Mouse (Mus musculus): ENCODE results near the gene Flvcr1. TPM values are rescaled to one million over a fixed set of nuclear protein-coding genes. Genes with fewer than 3 reads are reported as not detected.

Flvcr1 gene
- total and polyA plus RNA-seq, 3 experiments: 4.2 to 4.7 (median 4.6) TPM

DNA sequence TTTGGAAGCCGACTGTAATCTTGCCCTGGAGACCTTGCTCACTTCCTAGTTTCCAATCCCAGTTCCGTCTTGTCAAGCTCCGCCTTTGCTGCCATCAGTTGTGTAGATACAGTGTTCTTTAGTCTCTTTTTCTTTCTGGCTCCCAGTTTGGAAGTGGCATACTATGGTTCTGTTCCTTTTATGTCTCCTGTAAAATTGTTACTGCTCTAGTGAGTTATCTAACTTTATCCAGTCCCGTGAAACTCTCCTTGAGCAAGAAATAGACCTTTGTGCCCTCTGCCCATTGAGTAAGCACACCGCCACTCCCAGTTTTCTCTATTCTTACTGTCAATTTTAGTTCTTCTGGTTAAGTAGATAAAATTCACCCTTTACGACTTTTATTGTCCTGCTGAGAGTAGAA is 45.7 kb upstream of the Flvcr1 start:
- Histone ChIP-seq H3K79me2 (replicated peaks; ENCODE audit: control insufficient read depth, insufficient read depth, low read length) (no peaks in the 10 kb centered on the region), H3K36me3 (ENCODE audit: control insufficient read depth, insufficient read depth, low read length) (no peaks in the 10 kb centered on the region), H3K27ac (no peak overlapping the region), H3K27me3 (ENCODE audit: control insufficient read depth, insufficient read depth, low read length) (no peaks in the 10 kb centered on the region), H3K4me1 (ENCODE audit: control insufficient read depth, insufficient read depth, low read length) (peaks cover 1% of the 10 kb centered on the region; the same call in 1 of the 2 replicates), H3K4me3 (no peak overlapping the region), H3K9ac (ENCODE audit: low read depth, low read length) (no peak overlapping the region)
- WGBS: 74% methylated on average over 6 of the region's 6 CpGs
- intact Hi-C loops (cut with DNase I): no loop called here
- TF ChIP-seq EP300 (IDR thresholded peaks at IDR 0.05; ENCODE audit: insufficient read depth, low read depth, low read length): no peak
- TF ChIP-seq CTCF (IDR thresholded peaks at IDR 0.05): no peak
- no peak for TF ChIP-seq POLR2A (IDR thresholded peaks at IDR 0.05; ENCODE audit: insufficient read depth, low read depth, low read length)
- DNase-seq: no peak

DNA sequence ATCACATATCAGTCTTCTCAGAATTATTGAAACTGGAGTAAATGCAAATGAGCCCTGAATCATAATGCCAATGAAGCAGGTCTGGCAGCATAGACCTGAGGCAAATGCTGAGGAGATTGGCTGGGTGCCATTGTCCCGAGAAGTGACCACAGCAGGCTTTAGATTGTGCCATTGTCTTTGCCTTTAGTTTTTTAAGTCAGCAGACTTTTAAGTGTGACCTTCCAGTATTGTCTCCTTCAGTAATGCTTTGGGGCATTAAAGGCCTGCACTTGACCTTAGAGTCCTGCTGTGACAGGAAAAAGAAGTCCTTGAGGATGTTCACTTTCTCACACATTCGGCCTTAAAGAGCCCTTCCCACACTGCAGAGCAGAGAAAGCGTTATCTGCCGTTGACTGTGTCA is 44.3 kb upstream of the Flvcr1 start:
- 75% methylated on average over 4 of the region's 4 CpGs for WGBS
- Histone ChIP-seq H3K4me3 (no peak overlapping the region), H3K27ac (no peak overlapping the region), H3K79me2 (replicated peaks; ENCODE audit: control insufficient read depth, insufficient read depth, low read length) (no peaks in the 10 kb centered on the region), H3K4me1 (ENCODE audit: control insufficient read depth, insufficient read depth, low read length) (peaks cover 1% of the 10 kb centered on the region; the same call in 1 of the 2 replicates), H3K36me3 (ENCODE audit: control insufficient read depth, insufficient read depth, low read length) (no peaks in the 10 kb centered on the region), H3K9ac (ENCODE audit: low read depth, low read length) (no peak overlapping the region), H3K27me3 (ENCODE audit: control insufficient read depth, insufficient read depth, low read length) (no peaks in the 10 kb centered on the region)
- TF ChIP-seq POLR2A (IDR thresholded peaks at IDR 0.05; ENCODE audit: insufficient read depth, low read depth, low read length) (no peak), EP300 (IDR thresholded peaks at IDR 0.05; ENCODE audit: insufficient read depth, low read depth, low read length) (no peak), CTCF (IDR thresholded peaks at IDR 0.05) (no peak)
- no peak for DNase-seq
- intact Hi-C loops (cut with DNase I): no loop called here

- 69% methylated on average over 5 of the region's 5 CpGs for WGBS
- no peaks in the 10 kb centered on the region for H3K27me3 ChIP-seq (ENCODE audit: control insufficient read depth, insufficient read depth, low read length)
- TF ChIP-seq CTCF (IDR thresholded peaks at IDR 0.05) (peak; percentile 36), POLR2A (IDR thresholded peaks at IDR 0.05; ENCODE audit: insufficient read depth, low read depth, low read length) (no peak)
- no peak overlapping the region for H3K4me3 ChIP-seq
- no peaks in the 10 kb centered on the region for H3K79me2 ChIP-seq (replicated peaks; ENCODE audit: control insufficient read depth, insufficient read depth, low read length)
- no peak overlapping the region for H3K27ac ChIP-seq
- intact Hi-C loops (cut with DNase I): loop anchor here (10.0 kb wide), 1 partner anchor 234 kb away; no protein-coding TSS in a partner anchor
- no peak overlapping the region for H3K9ac ChIP-seq (ENCODE audit: low read depth, low read length)
- no peak for DNase-seq
- H3K36me3 ChIP-seq (ENCODE audit: control insufficient read depth, insufficient read depth, low read length): no peaks in the 10 kb centered on the region
- H3K4me1 ChIP-seq (ENCODE audit: control insufficient read depth, insufficient read depth, low read length): peaks cover 1% of the 10 kb centered on the region; the same call in 1 of the 2 replicates
These were observed 42.4 kb upstream of the Flvcr1 start for GRCm38 (mm10) chr1:191068377-191068776.

DNA sequence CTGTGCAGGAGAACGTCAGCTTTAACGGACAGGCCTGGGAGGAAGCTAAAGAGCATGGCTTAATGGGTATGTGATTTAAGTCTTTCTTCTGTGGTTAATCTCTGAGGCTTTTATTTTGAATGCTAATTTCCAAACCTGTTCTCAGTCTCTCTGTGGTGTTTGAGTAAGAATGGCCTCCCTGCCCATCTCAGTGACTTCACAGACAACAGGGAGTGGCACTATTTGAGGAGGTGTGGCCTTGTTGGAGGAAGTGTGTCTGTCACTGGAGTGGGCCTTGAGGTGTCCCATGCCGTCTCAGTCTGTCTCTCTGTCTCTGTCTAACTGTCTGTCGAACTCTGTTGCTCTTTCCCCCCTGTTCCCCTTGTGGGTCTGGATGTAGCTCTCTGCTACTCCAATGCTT is 39.2 kb upstream of the Flvcr1 start:
- Histone ChIP-seq H3K4me3 (no peak overlapping the region), H3K27me3 (ENCODE audit: control insufficient read depth, insufficient read depth, low read length) (no peaks in the 10 kb centered on the region), H3K36me3 (ENCODE audit: control insufficient read depth, insufficient read depth, low read length) (no peaks in the 10 kb centered on the region), H3K79me2 (replicated peaks; ENCODE audit: control insufficient read depth, insufficient read depth, low read length) (no peaks in the 10 kb centered on the region), H3K27ac (no peak overlapping the region), H3K9ac (ENCODE audit: low read depth, low read length) (no peak overlapping the region), H3K4me1 (ENCODE audit: control insufficient read depth, insufficient read depth, low read length) (no peaks in the 10 kb centered on the region)
- intact Hi-C loops (cut with DNase I): loop anchor here (10.0 kb wide), 1 partner anchor 230 kb away; no protein-coding TSS in a partner anchor
- DNase-seq: no peak
- WGBS: 75% methylated on average over 4 of the region's 4 CpGs
- TF ChIP-seq CTCF (IDR thresholded peaks at IDR 0.05) (no peak), POLR2A (IDR thresholded peaks at IDR 0.05; ENCODE audit: insufficient read depth, low read depth, low read length) (no peak), EP300 (IDR thresholded peaks at IDR 0.05; ENCODE audit: insufficient read depth, low read depth, low read length) (no peak)

DNA sequence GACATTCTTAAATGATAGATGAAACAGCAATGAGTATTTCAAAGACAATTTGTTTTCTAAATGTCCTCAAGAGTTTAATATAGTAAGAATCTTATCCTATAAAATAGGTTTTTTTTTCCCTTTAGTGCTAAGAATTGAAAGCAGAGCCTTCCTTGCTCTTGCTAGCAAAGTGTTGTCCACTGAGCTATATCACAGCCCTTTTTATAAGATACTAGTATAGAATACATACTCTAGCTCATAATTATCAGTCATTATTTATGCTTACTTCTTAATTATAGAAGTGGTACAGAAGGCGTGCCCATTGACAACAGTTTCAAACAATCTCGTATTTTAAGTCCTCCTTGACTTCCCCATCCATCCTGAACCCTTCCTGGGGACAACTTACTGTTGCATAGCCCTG is 38.6 kb upstream of the Flvcr1 start:
- Histone ChIP-seq H3K79me2 (replicated peaks; ENCODE audit: control insufficient read depth, insufficient read depth, low read length) (no peaks in the 10 kb centered on the region), H3K4me3 (no peak overlapping the region), H3K36me3 (ENCODE audit: control insufficient read depth, insufficient read depth, low read length) (no peaks in the 10 kb centered on the region), H3K4me1 (ENCODE audit: control insufficient read depth, insufficient read depth, low read length) (no peaks in the 10 kb centered on the region), H3K27ac (no peak overlapping the region), H3K27me3 (ENCODE audit: control insufficient read depth, insufficient read depth, low read length) (no peaks in the 10 kb centered on the region), H3K9ac (ENCODE audit: low read depth, low read length) (no peak overlapping the region)
- TF ChIP-seq EP300 (IDR thresholded peaks at IDR 0.05; ENCODE audit: insufficient read depth, low read depth, low read length): no peak
- TF ChIP-seq CTCF (IDR thresholded peaks at IDR 0.05): no peak
- TF ChIP-seq POLR2A (IDR thresholded peaks at IDR 0.05; ENCODE audit: insufficient read depth, low read depth, low read length): no peak
- intact Hi-C loops (cut with DNase I): loop anchor here (5.0 to 10.0 kb wide), 2 partner anchors 137 to 230 kb away; partner anchors contain the start of gene Angel2
- WGBS: 83% methylated on average over 2 of the region's 2 CpGs
- DNase-seq: no peak

GRCm38 (mm10) chr1:191063700-191064099 is 37.7 kb upstream of the Flvcr1 start:
- TF ChIP-seq CTCF (IDR thresholded peaks at IDR 0.05): no peak
- no peak for TF ChIP-seq POLR2A (IDR thresholded peaks at IDR 0.05; ENCODE audit: insufficient read depth, low read depth, low read length)
- Histone ChIP-seq H3K4me3 (no peak overlapping the region), H3K9ac (ENCODE audit: low read depth, low read length) (no peak overlapping the region), H3K36me3 (ENCODE audit: control insufficient read depth, insufficient read depth, low read length) (no peaks in the 10 kb centered on the region), H3K27me3 (ENCODE audit: control insufficient read depth, insufficient read depth, low read length) (no peaks in the 10 kb centered on the region), H3K27ac (no peak overlapping the region), H3K4me1 (ENCODE audit: control insufficient read depth, insufficient read depth, low read length) (no peaks in the 10 kb centered on the region), H3K79me2 (replicated peaks; ENCODE audit: control insufficient read depth, insufficient read depth, low read length) (no peaks in the 10 kb centered on the region)
- 42% methylated on average over 9 of the region's 9 CpGs for WGBS
- no peak for DNase-seq
- intact Hi-C loops (cut with DNase I): loop anchor here (5.0 to 10.0 kb wide), 2 partner anchors 136 to 229 kb away; partner anchors contain the start of gene Angel2
